Mouse (Mus musculus): Measurements from ENCODE around the gene Ifna11. TPM values are rescaled to one million over a fixed set of nuclear protein-coding genes. Genes with fewer than 3 reads are reported as not detected.
"Not testable (repeated sequence)": the region's sequence is repeated elsewhere in the genome, so short reads cannot be mapped to it uniquely, and the experiment has no call there.

Ifna11 gene
- total RNA-seq, 1 experiment from 2014 or later, result not detected

DNA sequence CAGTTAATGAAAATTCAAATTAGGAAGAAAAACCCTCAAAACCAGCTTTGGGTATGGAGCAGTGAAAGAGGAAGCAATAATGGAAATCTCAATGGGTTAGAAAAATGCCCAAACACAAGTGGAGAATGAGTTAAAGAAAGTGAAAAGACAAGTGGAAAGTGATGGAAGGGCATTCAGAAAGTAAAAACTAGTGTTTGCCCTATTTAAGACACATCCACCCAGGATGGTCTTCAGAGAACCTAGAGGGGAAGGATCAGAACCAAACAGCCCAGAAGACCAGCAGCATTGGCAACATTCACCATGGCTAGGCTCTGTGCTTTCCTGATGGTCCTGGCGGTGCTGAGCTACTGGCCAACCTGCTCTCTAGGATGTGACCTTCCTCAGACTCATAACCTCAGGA lies 15.5 kb downstream of the Ifna11 start, which contains the start of gene Ifna5:
TSS of gene Ifna5 (plus strand) at position 301 of the 400 bp plus-strand sequence.
- ATAC-seq (replicated peaks; ENCODE audit: low read depth, poor library complexity, severe bottlenecking), result not testable (repeated sequence)

DNA sequence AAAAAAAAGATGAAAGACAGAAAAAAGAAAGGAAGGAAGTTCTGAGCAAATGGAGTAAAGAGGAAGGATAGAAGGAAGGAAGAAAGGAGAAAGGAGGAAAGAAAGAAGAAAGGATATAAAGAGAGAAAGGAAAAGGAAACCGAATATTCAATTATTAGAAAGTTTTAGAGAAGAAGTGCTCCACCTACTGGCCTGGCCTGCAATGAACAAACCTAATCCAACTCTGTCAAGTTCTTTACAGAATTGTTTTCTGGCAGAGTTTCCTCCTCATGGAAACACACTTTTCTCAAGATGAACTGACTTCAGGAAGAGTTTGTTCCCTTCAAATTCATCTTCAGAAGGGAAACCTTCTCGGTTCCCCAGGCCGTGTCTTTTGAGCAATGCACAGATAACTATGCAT lies 19.1 kb downstream of the Ifna11 start:
- ATAC-seq (replicated peaks; ENCODE audit: low read depth, poor library complexity, severe bottlenecking), result 0 out of 2 replicates have a peak, but pooled peaks have one; percentile 45

DNA sequence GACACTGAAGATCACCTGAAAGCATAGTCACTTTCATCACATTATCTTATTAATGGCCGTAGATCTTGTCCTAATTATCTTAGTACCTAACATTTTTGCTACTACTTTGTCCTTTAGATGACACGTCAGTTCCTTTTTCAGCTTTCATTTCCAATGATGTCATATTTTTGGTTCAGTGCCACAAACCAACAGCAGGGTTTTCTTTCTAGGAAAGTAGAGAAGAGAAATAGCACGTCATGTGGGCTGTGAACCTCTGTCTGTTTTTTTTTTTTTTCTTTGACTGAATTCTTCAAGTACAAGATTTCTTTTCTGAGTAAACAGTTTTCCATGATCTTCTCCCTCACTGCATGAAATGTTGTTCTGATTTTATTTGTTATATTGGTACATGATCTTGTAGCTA lies 20.3 kb downstream of the Ifna11 start:
- ATAC-seq (replicated peaks; ENCODE audit: low read depth, poor library complexity, severe bottlenecking), result 0 out of 2 replicates have a peak, but pooled peaks have one; percentile 25

DNA sequence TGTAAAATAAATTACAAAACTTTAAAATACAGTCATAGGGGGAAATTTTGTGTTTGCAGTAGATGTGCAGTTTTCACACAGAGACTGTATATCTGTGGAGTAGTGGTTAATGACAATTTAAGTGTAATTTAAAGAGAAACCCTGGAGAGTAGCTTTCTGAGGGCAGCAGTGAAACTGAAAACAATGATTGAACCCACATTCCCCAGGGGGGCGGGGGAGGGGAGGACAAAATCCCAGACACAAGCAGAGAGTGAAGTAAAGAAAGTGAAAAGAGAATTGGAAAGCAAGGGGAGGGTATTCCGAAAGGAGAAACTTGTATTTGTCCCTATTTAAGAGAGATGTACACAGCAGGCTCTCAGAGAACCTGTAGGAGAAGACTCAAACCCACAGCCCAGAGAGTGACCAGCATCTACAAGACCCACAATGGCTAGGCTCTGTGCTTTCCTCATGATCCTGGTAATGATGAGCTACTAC lies 21.7 kb downstream of the Ifna11 start, which contains the start of gene Ifna4:
TSS of gene Ifna4 (plus strand) at position 424 of the 474 bp plus-strand sequence.
- ATAC-seq (replicated peaks; ENCODE audit: low read depth, poor library complexity, severe bottlenecking), result no peak

DNA sequence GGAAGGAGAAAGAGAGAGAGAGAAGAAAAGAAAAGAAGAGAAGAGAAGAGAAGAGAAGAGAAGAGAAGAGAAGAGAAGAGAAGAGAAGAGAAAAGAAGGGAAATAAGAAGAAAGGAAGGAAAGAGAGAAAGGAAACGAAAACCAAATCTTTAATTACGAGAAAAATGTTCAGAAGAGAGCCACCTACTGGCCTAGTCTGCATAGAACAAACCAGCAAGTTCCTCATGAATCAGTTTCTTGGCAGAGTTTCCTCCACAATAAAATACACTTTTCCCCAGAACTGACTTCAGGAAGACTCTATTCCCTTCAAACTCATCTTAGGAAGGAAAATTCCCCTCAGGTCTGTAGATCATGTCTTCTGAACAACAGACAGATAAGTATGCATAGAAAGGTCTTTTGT lies 25.6 kb downstream of the Ifna11 start:
- ATAC-seq (replicated peaks; ENCODE audit: low read depth, poor library complexity, severe bottlenecking), result no peak

DNA sequence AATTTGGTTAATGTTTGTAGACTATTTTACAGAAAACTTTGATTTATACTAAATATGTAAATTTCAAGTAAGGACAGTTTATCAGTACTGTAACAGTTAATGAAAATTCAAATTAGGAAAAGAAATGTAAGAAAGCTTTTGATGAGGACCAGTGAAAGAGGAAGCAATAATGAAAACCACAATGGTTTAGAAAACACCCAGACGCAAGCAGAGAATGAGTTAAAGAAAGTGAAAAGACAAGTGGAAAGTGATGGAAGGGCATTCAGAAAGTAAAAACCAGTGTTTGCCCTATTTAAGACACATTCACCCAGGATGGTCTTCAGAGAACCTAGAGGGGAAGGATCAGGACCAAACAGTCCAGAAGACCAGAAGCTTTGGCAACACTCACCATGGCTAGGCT lies 29.9 kb downstream of the Ifna11 start, which contains the start of gene Ifna1:
TSS of gene Ifna1 (plus strand) at position 390 of the 400 bp plus-strand sequence.
- peak; percentile 65 for ATAC-seq (replicated peaks; ENCODE audit: low read depth, poor library complexity, severe bottlenecking)

DNA sequence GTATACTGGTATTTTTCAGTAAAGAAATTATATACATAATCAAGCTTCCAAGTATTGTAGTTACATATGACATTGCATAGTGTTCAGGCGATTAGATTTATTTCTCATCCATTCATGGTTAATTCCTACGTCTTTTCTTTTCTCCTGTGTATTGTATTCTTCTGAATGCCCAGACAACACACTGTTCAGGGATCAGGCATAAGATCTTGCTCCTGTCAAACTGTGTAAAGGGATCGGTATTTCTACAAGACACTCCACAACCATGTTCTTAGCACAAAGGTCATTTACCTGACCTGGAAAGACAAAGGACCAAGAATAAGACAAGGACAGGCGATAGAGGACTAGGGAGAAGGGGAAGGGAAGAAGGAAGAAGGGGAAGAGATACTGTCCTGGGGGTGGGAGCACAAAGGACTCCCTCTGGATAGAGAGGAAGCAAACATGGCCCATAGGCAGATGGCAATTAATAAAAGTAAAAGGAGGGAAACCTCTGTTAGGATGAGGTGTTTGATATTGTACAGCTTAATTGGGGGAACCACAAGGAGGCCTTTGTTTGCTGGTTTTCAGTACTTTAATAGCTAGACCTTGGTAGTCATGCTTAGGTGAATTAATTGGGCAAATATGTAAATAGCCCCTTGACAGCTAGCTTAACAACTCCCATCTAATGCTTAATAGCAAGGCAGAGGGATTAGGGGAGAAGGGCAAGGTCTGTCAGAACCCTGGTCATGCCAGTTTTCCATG lies 31.4 kb downstream of the Ifna11 start:
- no peak for ATAC-seq (replicated peaks; ENCODE audit: low read depth, poor library complexity, severe bottlenecking)

DNA sequence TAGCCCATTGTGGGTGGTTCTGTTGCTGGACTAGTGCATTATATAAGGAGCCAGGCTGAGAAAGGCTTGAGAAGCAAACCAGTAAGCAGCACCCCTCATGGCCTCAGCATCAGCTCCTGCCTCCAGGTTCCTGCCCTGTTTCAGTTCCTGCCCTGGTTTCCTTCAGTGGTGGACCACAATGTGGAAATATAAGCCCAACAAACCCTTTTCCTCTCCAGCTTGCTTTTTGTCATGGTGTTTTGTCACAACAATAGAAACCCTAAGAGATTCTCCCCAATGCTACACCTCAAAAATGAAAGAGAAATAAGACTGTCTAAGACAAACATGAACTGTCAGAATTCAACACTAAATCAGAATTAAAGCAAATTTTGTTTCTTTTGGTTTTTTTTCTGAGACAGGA lies 39.5 kb downstream of the Ifna11 start:
- peak; percentile 73 for ATAC-seq (replicated peaks; ENCODE audit: low read depth, poor library complexity, severe bottlenecking)

DNA sequence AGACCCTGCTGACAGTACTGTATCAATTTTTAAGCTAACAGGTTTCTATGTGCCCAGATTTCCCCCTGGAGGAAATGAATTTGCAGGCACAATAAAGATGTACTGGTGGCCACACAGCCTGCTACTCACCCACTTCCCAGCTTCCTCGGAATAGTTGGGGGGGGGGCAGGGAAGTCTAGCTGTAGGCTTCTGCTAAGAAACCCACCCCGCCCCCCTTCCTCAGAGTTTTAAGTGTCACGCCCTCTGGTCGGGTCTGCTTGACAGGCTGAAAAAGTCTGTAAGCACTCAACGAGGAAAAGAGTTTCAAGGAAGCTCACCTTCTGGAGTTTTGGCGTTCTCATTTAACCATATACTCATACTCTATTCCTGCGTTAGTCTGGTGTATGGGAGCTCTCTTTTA lies 43.5 kb downstream of the Ifna11 start:
- no peak for ATAC-seq (replicated peaks; ENCODE audit: low read depth, poor library complexity, severe bottlenecking)

DNA sequence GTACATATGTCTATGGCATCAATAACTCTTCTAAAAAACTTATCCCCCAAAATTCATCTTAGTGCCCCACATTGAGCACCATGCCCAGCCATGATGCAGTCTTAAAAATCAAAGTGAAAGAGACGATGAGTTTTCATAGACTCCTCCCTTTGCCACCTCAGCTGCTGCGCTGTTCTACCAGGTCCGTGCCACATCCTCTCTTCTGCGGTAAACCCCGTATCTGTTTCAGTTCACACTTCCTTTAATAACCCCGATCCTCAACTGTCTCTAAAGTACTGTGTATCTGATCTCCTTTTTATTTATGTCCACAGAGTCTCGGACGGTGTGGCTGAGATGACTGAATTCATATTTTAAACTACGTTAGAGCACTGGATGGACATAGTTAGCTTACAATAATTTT lies 44.8 kb downstream of the Ifna11 start:
- ATAC-seq (replicated peaks; ENCODE audit: low read depth, poor library complexity, severe bottlenecking), result peak; percentile 82

- ATAC-seq (replicated peaks; ENCODE audit: low read depth, poor library complexity, severe bottlenecking), result peak; percentile 41
Measured at GRCm38 (mm10) chr4:88865011-88865569, 45.3 kb downstream of the Ifna11 start.

DNA sequence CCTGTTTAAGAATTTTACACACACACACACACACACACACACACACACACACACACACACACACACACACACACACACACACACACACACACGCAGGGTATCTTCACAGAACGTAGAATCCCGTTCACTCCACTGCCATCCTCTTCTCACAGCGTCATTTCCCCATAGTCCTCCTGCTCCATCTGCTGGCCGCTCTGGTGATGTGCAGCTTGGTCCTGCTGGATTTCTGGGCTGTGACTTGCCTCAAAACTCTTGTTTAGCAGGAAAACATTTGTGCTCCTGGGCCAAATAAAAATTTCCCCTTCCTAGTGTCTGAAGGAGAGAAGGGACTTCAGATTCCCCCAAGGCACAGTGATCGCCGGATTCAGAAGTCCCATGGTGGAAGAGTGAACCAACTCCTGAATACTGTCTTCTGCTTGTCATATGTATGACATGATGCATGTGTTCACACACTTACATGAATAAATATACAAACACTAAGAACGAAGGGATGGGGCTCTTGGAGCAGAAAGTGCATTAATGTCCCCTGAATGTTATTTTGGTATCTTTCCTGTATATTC lies 47.7 kb downstream of the Ifna11 start:
- peak; percentile 62 for ATAC-seq (replicated peaks; ENCODE audit: low read depth, poor library complexity, severe bottlenecking)

- peak; percentile 36 for ATAC-seq (replicated peaks; ENCODE audit: low read depth, poor library complexity, severe bottlenecking)
Measured at GRCm38 (mm10) chr4:88867926-88868911, 48.5 kb downstream of the Ifna11 start.

Other genes starting within 250 kb of the Ifna11 start
- not detected in 2 replicates for gene Ifna14, start 248.2 kb upstream of the Ifna11 start, total RNA-seq (2017)
- gene Ifna9, start 227.6 kb upstream of the Ifna11 start, total RNA-seq (2017), result not detected in 2 replicates
- not detected in 2 replicates for gene Ifna12, start 216.6 kb upstream of the Ifna11 start, total RNA-seq (2017)
- gene C87499, start 185.5 kb upstream of the Ifna11 start, total RNA-seq (2017), result not detected in 2 replicates
- gene Ifna13, start 175.5 kb upstream of the Ifna11 start, total RNA-seq (2017), result not detected in 2 replicates
- not detected in 2 replicates for gene Ifna16, start 143.0 kb upstream of the Ifna11 start, total RNA-seq (2017)
- not detected in 2 replicates for gene Ifna2, start 136.0 kb upstream of the Ifna11 start, total RNA-seq (2017)
- gene Ifnab, start 128.6 kb upstream of the Ifna11 start, total RNA-seq (2017), result not detected in 2 replicates
- gene Gm26566, start 98.2 kb upstream of the Ifna11 start, total RNA-seq (2017), result 2.9 TPM in 1 of 2 replicates, not detected in the other
- gene Klhl9, start 97.5 kb upstream of the Ifna11 start, total RNA-seq (2017), result 91.1 and 99.9 TPM in 2 replicates
- not detected in 2 replicates for gene Gm13271, start 65.1 kb upstream of the Ifna11 start, total RNA-seq (2017)
- gene Gm13283, start 59.8 kb upstream of the Ifna11 start, total RNA-seq (2017), result not detected in 2 replicates
- not detected in 2 replicates for gene Gm13290, start 46.1 kb upstream of the Ifna11 start, total RNA-seq (2017)
- gene Gm13289, start 43.0 kb upstream of the Ifna11 start, total RNA-seq (2017), result not detected in 2 replicates
- gene Gm13272, start 40.1 kb upstream of the Ifna11 start, total RNA-seq (2017), result not detected in 2 replicates
- not detected in 2 replicates for gene Ifnz, start 37.8 kb upstream of the Ifna11 start, total RNA-seq (2017)
- not detected in 2 replicates for gene Gm13276, start 34.2 kb upstream of the Ifna11 start, total RNA-seq (2017)
- not detected in 2 replicates for gene Gm13277, start 31.3 kb upstream of the Ifna11 start, total RNA-seq (2017)
- gene Gm13278, start 28.4 kb upstream of the Ifna11 start, total RNA-seq (2017), result not detected in 2 replicates
- gene Gm13275, start 25.5 kb upstream of the Ifna11 start, total RNA-seq (2017), result not detected in 2 replicates
- not detected in 2 replicates for gene Gm13279, start 22.6 kb upstream of the Ifna11 start, total RNA-seq (2017)
- gene Gm13285, start 20.3 kb upstream of the Ifna11 start, total RNA-seq (2017), result not detected in 2 replicates
- not detected in 2 replicates for gene Gm13287, start 16.7 kb upstream of the Ifna11 start, total RNA-seq (2017)
- not detected in 2 replicates for gene Gm13288, start 14.4 kb upstream of the Ifna11 start, total RNA-seq (2017)
- not detected in 2 replicates for gene Ifna7, start 3.7 kb upstream of the Ifna11 start, total RNA-seq (2017)
- not detected in 2 replicates for gene Ifna6, start 7.5 kb downstream of the Ifna11 start, total RNA-seq (2017)
- gene Ifna5, start 15.6 kb downstream of the Ifna11 start, total RNA-seq (2017), result not detected in 2 replicates
- not detected in 2 replicates for gene Ifna4, start 21.9 kb downstream of the Ifna11 start, total RNA-seq (2017)
- gene Ifna1, start 30.1 kb downstream of the Ifna11 start, total RNA-seq (2017), result not detected in 2 replicates
- not detected in 2 replicates for gene Ifne, start 60.2 kb downstream of the Ifna11 start, total RNA-seq (2017)

Data from common myeloid progenitor, adult 5-6 weeks (primary cell).